Mouse (Mus musculus) forebrain, postnatal 0 days (tissue): ENCODE measurements around the gene Kcnmb3. TPM values are rescaled to one million over a fixed set of nuclear protein-coding genes. Genes with fewer than 3 reads are reported as not detected.

Source experiments
- ATAC-seq: fragments of 200-750 bp; cut with Nextera tagmentation; 2 replicates; pipeline ENCODE4 v1.8.0; 2017; ENCODE audit warnings: mild to moderate bottlenecking, moderate library complexity
- DNase-seq: peaks from one replicate; pipeline ENCODE4 v3.0.0-alpha.2; 2015
- H3K27ac ChIP-seq: fragments of 300-500 bp; sonication (generic); 2 replicates; pipeline ENCODE4 v1.5.1; 2014; ENCODE audit warnings: low read depth, mild to moderate bottlenecking, antibody characterized with exemption, low read length, moderate library complexity, mixed read lengths
- H3K27me3 ChIP-seq: fragments of 300-500 bp; sonication (generic); 2 replicates; pipeline ENCODE4 v1.6.1; 2014; ENCODE audit warnings: mild to moderate bottlenecking, low read length, mixed read lengths; ENCODE audit not compliant: insufficient read depth
- H3K36me3 ChIP-seq: fragments of 300-500 bp; sonication (generic); 2 replicates; pipeline ENCODE4 v1.6.1; 2014; ENCODE audit warnings: mild to moderate bottlenecking, moderate library complexity; ENCODE audit not compliant: insufficient read depth
- H3K4me1 ChIP-seq: fragments of 300-500 bp; sonication (generic); 2 replicates; pipeline ENCODE4 v1.6.1; 2014; ENCODE audit warnings: antibody characterized with exemption; ENCODE audit not compliant: insufficient read depth
- H3K4me2 ChIP-seq: fragments of 300-500 bp; sonication (generic); 2 replicates; pipeline ENCODE4 v1.6.1; 2014; ENCODE audit warnings: low read depth, mild to moderate bottlenecking, moderate library complexity
- H3K4me3 ChIP-seq: fragments of 300-500 bp; sonication (generic); 2 replicates; pipeline ENCODE4 v1.5.1; 2014; ENCODE audit warnings: low read depth, low read length, mixed read lengths
- H3K9ac ChIP-seq: fragments of 300-500 bp; sonication (generic); 2 replicates; pipeline ENCODE4 v1.6.1; 2014; ENCODE audit warnings: mild to moderate bottlenecking
- H3K9me3 ChIP-seq: fragments of 300-500 bp; sonication (generic); 2 replicates; pipeline ENCODE4 v1.6.1; 2016; ENCODE audit warnings: low read length
- CTCF ChIP-seq: sonication (generic); IDR thresholded peaks from 2 replicates; pipeline ENCODE4 v1.5.1; 2016; ENCODE audit warnings: antibody characterized with exemption, control low read depth, low read depth
- WGBS: fragments of 180-500 bp; shearing (Covaris S2); extraction: QIAGEN DNeasy Blood & Tissue Kit; methylation state at CpG from one replicate; pipeline ENCODE4 v1.1.7; 2014; 5-methylcytosine and 5-hydroxymethylcytosine counted together
- polyA plus RNA-seq: library from polyadenylated mRNA; unstranded; fragments of >200 nt; fragmentation: Nextera tagmentation; extraction: Ambion mirVana; gene quantifications from 2 replicates; pipeline ENCODE4 v1.2.1, GENCODE M21; 2015
- total RNA-seq: library from RNA; depleted of rRNA; stranded (reverse); fragments of >200 nt; gene quantifications from 2 replicates; pipeline ENCODE4 v1.2.3, GENCODE M21; 2014

The Kcnmb3 gene
- total and polyA plus RNA-seq, 2 experiments from 2014 or later = not detected

GRCm38 (mm10) chr3:32459777-32460176 is 32.3 kb downstream of the Kcnmb3 start:
- 66% methylated on average over 4 of the region's 4 CpGs for WGBS

GRCm38 (mm10) chr3:32454329-32455021 is 37.6 kb downstream of the Kcnmb3 start:
- no peaks in the 10 kb centered on the region for H3K27me3 ChIP-seq
- H3K4me2 ChIP-seq = no peak overlapping the region
- ATAC-seq (peak; percentile 86), DNase-seq (no peak)
- no peak overlapping the region for H3K27ac ChIP-seq
- WGBS = 46% methylated on average over 11 of the region's 11 CpGs
- TF ChIP-seq CTCF = no peak
- H3K4me1 ChIP-seq = no peaks in the 10 kb centered on the region
- H3K9me3 ChIP-seq = no peaks in the 10 kb centered on the region
- no peak overlapping the region for H3K4me3 ChIP-seq
- H3K36me3 ChIP-seq = peaks cover 53% of the 10 kb centered on the region
- no peak overlapping the region for H3K9ac ChIP-seq

More at GRCm38 (mm10) chr3:32459777-32460176, 32.3 kb downstream of the Kcnmb3 start:
- no peaks in the 10 kb centered on the region for H3K9me3 ChIP-seq
- no peak overlapping the region for H3K27ac ChIP-seq
- no peak overlapping the region for H3K9ac ChIP-seq
- H3K4me2 ChIP-seq = no peak overlapping the region
- no peak overlapping the region for H3K4me3 ChIP-seq
- peaks cover 70% of the 10 kb centered on the region for H3K36me3 ChIP-seq
- peak; percentile 65; the same call in 1 of the 2 replicates for ATAC-seq
- no peaks in the 10 kb centered on the region for H3K4me1 ChIP-seq
- DNase-seq = peak; percentile 37
- TF ChIP-seq CTCF = peak; percentile 67
- H3K27me3 ChIP-seq = no peaks in the 10 kb centered on the region

- H3K27ac ChIP-seq = no peak overlapping the region
- no peak overlapping the region for H3K9ac ChIP-seq
- H3K27me3 ChIP-seq = no peaks in the 10 kb centered on the region
- ATAC-seq (no peak), DNase-seq (no peak)
- no peak for TF ChIP-seq CTCF
- no peaks in the 10 kb centered on the region for H3K9me3 ChIP-seq
- no peak overlapping the region for H3K4me3 ChIP-seq
- H3K4me2 ChIP-seq = no peak overlapping the region
- H3K4me1 ChIP-seq = no peaks in the 10 kb centered on the region
- H3K36me3 ChIP-seq = peaks cover 60% of the 10 kb centered on the region
These were observed 50.3 kb downstream of the Kcnmb3 start for GRCm38 (mm10) chr3:32441710-32442109.

- ATAC-seq = no peak
These were observed 53.3 kb downstream of the Kcnmb3 start for GRCm38 (mm10) chr3:32438716-32439115.

GRCm38 (mm10) chr3:32437820-32438219 is 54.2 kb downstream of the Kcnmb3 start:
- Histone ChIP-seq H3K36me3 (peaks cover 42% of the 10 kb centered on the region), H3K4me3 (no peak overlapping the region), H3K9ac (no peak overlapping the region), H3K4me1 (no peaks in the 10 kb centered on the region), H3K4me2 (no peak overlapping the region), H3K27me3 (no peaks in the 10 kb centered on the region), H3K27ac (no peak overlapping the region), H3K9me3 (no peaks in the 10 kb centered on the region)
- DNase-seq (no peak), ATAC-seq (no peak)
- 93% methylated on average over 6 of the region's 6 CpGs for WGBS
- no peak for TF ChIP-seq CTCF

More at GRCm38 (mm10) chr3:32438716-32439115, 53.3 kb downstream of the Kcnmb3 start:
- TF ChIP-seq CTCF = no peak
- WGBS = 87% methylated on average over 4 of the region's 4 CpGs
- Histone ChIP-seq H3K27ac (no peak overlapping the region), H3K36me3 (peaks cover 46% of the 10 kb centered on the region), H3K9ac (no peak overlapping the region), H3K27me3 (no peaks in the 10 kb centered on the region), H3K4me3 (no peak overlapping the region), H3K9me3 (no peaks in the 10 kb centered on the region), H3K4me1 (no peaks in the 10 kb centered on the region), H3K4me2 (no peak overlapping the region)
- DNase-seq = no peak

- ATAC-seq = no peak
- Histone ChIP-seq H3K36me3 (peaks cover 37% of the 10 kb centered on the region), H3K9me3 (no peaks in the 10 kb centered on the region), H3K9ac (no peak overlapping the region), H3K4me3 (no peak overlapping the region), H3K4me1 (no peaks in the 10 kb centered on the region), H3K27me3 (no peaks in the 10 kb centered on the region), H3K4me2 (no peak overlapping the region), H3K27ac (no peak overlapping the region)
- DNase-seq = no peak
- TF ChIP-seq CTCF = no peak
- 89% methylated on average over 6 of the region's 6 CpGs for WGBS
These were observed 54.7 kb downstream of the Kcnmb3 start for GRCm38 (mm10) chr3:32437297-32437696.

GRCm38 (mm10) chr3:32436101-32436500 is 55.9 kb downstream of the Kcnmb3 start:
- no peak overlapping the region for H3K27ac ChIP-seq
- no peak overlapping the region for H3K4me2 ChIP-seq
- H3K4me1 ChIP-seq = no peaks in the 10 kb centered on the region
- H3K9ac ChIP-seq = no peak overlapping the region
- DNase-seq = no peak
- H3K9me3 ChIP-seq = no peaks in the 10 kb centered on the region
- no peak overlapping the region for H3K4me3 ChIP-seq
- no peaks in the 10 kb centered on the region for H3K27me3 ChIP-seq
- 89% methylated on average over 11 of the region's 11 CpGs for WGBS
- no peak for TF ChIP-seq CTCF
- peaks cover 32% of the 10 kb centered on the region for H3K36me3 ChIP-seq
- no peak for ATAC-seq
